Mouse (Mus musculus) CD4-positive, CD25-positive, alpha-beta regulatory T cell, adult 2 months (primary cell): ENCODE results near the gene Lpp.
"Not testable (repeated sequence)": the region's sequence is repeated elsewhere in the genome, so short reads cannot be mapped to it uniquely, and the experiment has no call there.

Experiments used
- DNase-seq: peaks from one replicate; pipeline ENCODE4 v3.0.0-alpha.2; 2012; ENCODE audit warnings: low read depth, low spot score

Lpp gene

GRCm38 (mm10) chr16:24966460-24966859 is 573.2 kb downstream of the Lpp start:
- no peak for DNase-seq

GRCm38 (mm10) chr16:24973009-24973631 is 579.8 kb downstream of the Lpp start:
- no peak for DNase-seq

DNA sequence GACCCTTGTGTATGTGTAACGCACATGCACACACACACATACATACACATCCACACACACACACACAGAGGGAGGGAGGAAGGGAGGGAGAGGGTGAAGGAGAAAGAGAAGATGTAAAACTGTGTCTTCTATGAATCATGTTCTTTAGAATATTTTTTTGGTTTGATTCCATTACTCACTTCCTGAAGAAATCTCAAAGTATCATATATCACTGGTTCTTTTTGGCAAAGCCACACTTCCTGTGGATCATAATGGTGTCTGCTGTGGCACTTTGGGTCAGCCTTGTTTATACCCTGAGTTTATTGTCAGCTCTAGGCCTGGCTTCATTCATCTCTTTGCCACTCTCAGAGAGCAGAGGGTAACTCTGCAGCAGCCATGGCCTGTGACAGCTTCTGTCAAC is 584.5 kb downstream of the Lpp start:
- DNase-seq: no peak

DNA sequence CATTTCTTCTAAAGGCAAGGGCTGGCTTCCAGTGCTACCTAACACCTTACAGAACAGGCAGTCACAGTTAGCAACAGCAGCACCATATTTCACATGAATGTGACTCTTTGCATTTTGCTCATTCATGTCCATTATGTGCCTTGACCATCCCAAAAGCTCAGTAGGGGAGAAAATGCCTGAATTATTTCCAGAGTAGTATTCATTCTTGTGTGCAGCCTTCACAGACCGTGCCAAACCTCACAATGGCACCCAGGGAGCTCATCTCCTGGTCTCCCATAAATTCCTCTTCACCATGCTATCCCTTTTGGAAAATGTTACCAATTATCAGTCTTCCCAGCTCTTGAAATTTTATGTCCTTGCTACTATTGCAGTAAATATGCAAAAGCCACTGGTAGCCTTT is 584.9 kb downstream of the Lpp start:
- DNase-seq: no peak

- DNase-seq: no peak
Measured at GRCm38 (mm10) chr16:24979391-24979790, 586.1 kb downstream of the Lpp start.

- no peak for DNase-seq
Measured at GRCm38 (mm10) chr16:24982828-24983227, 589.5 kb downstream of the Lpp start.

DNA sequence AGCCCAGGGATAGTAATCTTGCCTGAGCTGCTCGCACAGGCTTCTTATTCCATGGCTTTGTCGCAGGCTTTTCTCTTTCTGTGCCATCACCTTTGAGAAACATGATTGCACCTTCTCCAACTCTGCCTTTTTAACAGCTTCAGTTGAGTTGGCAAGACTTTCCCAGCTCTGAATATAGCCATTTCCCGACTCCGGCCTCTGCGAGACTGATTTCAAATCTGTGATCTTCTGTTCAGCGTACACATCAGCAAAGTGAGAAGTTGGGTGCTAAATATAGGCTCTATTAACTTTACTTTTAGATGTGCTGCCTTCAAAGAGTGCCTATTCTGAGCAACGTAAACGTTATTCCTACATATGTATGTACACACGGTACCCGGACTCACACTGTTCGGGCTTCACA is 597.0 kb downstream of the Lpp start:
- DNase-seq: no peak

GRCm38 (mm10) chr16:24991059-24991541 is 597.8 kb downstream of the Lpp start:
- DNase-seq: no peak

DNA sequence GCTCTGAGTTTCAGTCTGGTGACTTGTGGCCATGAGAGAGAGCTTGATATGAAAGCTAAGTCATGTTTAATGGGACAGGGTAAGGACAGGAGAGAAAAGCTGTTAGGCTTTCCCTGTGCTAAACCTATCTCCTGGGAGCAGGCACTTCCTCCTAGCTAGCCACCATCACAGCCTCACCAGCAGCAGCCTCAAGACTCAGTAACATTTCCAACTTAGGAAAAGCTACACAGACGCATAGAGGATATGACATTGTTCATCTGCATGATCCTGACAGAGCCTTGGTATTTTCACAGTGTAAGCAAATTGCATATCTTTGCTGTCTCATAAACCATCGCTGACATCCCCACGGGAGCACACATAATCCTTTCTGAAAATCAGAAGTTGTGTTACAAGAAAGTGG is 598.7 kb downstream of the Lpp start:
- no peak for DNase-seq

- no peak for DNase-seq
Measured at GRCm38 (mm10) chr16:24992494-24992893, 599.2 kb downstream of the Lpp start.

DNA sequence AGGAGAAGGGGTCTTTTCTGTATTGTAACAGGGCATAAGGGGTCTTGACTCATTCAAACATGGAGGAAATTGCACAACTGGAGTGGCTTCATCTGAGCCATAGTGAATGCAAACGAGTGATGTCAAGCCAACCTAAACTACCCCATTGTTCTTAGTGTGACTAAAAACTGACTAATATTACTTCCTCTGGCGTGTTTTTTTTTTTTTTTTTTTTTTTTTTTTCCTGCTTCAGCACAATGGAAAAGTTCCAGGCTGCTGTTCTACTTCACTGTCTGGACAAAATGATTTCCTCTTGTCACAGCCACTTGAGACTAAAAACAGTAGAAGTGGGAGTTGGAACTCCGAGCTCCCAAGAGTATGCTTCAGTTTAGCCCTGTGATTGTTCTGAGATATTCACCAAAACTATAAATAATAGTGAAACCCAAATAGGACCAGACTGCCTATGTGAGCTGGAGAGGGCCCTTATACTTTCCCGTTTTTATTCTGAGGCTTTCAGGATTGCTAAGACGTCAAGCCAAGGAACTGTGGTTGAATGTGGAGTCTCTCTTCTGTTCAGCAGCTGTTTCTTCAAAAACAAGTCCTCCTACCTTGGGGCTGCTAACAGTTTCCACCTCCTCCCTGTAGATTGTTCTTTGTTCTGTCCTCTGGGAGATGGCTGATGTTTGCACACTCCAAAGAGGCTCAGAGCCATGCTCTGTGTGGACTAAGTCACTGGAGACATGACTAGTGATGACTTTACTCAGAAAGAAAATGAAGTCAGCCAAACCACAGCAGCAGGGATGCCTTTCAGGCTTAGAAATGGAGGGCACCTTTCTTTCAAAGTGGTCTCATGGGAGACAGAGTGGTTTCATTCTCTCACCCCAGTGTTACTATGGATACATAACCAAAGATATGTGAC is 617.9 kb downstream of the Lpp start:
- DNase-seq: no peak

DNA sequence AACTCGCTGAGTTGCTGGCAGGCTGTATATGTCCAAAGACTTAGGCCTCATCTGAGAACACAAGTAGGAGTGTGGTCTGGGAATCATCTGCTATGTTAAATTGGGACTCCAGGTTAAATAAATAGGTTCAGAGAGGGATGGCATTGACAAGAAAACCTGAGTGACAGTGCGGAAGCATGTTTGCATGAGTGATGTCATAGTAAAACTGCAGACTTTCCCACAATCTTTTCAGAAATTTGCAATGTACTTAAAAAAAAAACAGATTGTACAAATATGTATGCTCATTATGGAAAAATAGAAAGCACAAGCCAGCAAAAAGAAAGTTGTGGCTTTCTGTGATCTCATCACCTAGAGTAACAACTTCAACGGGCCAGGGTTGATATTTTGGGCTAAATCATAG is 619.6 kb downstream of the Lpp start:
- no peak for DNase-seq

DNA sequence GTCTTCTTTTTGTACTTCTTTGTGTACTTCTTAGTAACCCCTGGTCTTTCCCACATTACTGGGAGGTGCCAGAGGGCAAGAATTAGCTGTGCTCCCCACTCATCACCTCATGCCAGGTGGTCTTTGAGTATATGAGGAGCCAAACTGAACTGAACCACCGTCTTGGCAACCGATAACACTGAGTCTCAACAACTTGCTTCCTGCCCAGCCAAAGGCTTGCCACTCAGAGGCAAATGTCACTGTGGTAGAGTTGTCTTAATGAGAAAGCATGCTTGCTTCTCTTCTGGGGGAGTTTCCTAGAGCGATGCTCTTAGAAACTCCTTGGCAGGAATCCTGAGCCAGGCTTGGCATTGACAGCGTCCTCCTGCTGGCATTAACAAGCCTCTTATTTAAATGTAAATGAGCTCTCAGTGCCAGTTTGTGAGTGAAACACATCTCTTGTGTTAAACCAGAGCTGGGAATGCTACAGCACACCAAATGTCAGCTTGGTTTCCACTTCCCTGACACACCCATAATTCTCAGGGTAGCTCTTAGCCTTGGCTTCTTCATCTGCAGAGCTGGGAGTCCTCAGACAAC is 623.0 kb downstream of the Lpp start:
- no peak for DNase-seq

GRCm38 (mm10) chr16:25017046-25017445 is 623.7 kb downstream of the Lpp start:
- DNase-seq: no peak

DNA sequence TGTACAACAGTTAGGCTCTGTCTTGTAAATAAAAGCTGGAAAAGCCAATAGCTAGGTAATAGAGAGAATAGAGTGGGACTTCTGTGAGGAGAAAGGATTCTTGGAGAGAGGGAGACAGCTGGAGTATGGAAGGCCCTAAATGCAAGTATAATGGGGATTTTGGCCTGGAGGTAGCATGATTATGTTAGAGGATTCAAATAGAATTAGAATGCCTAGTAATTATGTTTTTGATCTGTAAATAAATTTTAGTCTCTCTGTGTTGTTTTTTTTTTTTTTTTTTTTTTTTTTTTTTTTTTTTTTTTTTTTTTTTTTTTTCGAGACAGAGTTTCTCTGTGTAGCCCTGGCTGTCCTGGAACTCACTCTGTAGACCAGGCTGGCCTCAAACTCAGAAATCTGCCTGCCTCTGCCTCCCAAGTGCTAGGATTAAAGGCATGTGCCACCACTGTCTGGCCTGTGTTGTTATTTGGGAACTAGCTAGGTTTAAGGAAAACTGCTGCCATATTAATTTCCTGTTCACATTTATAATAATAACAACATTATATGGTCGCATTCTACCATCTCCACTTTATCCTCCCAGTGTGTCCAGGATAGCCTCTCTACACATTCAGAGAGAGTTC is 628.5 kb downstream of the Lpp start:
- not testable (repeated sequence) for DNase-seq

DNA sequence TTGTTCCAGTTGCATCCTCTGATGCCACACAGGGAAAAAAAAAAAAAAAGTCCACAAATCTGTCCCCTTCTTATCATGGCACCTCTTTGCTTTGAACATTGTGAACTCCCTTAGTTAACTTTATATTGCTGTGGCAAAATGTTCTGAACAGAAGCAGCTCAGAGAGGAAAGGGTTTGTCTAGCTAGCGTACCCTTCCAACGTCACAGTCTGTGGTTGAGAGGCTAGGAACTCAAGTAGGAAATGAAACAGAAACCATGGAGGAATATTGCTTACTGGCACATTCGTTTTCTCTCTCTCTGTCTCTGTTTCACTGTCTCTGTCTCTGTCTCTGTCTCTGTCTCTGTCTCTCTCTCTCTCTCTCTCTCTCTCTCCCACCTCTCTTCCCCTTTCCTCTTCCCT is 631.3 kb downstream of the Lpp start:
- peak; percentile 59 for DNase-seq

DNA sequence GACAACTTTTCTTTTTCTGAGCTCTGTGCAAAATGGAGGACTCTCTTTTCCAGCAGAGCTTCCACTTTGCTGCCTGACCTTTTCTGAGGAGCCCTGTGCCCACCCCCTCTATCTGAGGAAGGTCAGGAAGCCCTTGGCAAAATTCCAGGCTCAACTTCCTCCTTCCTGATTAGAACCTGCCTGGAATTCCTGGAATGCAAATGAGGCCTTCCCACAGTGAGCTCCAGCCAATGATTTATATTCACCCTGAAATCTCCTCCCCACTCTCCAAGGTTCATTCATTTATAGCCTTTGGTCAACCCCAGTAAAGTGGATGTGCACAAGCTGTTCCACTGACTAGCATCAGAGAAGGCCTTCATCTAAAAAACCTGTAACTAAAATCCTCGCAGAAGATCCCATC is 632.9 kb downstream of the Lpp start:
- DNase-seq: no peak

DNA sequence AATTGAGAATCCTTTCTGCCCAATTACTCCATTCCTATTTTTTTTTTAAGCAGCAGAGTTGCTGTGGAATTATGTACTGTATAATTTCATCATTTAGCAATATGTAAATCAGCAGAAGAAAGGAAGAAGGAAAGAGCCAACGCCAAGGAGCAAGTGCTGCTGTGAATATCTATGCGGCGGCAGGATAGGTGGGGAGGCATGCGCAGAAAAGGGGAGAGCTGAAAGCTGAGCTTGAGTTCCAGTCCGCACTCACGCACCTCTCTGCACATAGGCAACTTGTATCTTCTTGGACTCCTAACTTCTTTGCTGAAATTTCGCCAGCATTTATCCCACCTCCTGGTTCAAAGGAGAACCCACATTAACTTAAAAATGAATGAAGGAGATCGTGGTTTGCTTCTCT is 636.2 kb downstream of the Lpp start:
- no peak for DNase-seq

GRCm38 (mm10) chr16:25037361-25037760 is 644.1 kb downstream of the Lpp start:
- DNase-seq: no peak

GRCm38 (mm10) chr16:25038529-25038928 is 645.2 kb downstream of the Lpp start:
- no peak for DNase-seq

- no peak for DNase-seq
Measured at GRCm38 (mm10) chr16:25039904-25040303, 646.6 kb downstream of the Lpp start.

DNA sequence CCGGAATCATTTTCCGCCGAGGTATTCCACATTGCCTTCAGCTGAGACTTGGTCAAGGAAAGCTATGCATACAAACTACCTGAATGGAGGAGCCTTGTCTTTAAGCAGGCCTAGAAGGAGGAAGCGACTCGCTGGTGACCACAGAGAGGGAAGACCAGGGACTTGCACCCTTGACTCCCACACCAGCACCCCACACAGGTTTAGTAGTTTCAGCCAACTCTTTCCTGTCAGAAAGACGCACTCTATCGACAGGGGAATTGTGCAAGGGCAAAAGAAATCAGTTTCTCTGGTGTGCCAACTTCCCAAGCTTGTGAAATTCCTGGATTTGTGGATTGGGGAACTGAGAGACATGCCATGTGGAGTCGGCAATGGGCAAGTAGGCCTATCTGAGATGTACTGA is 647.9 kb downstream of the Lpp start:
- DNase-seq: no peak
